Mouse (Mus musculus) B cell, adult 62 days (primary cell): ENCODE measurements around the gene Odf3b. TPM values are rescaled to one million over a fixed set of nuclear protein-coding genes. Genes with fewer than 3 reads are reported as not detected.

Experiments used
- total RNA-seq: library from RNA; stranded (reverse); gene quantifications from 4 replicates; pipeline ENCODE4 v1.2.4, GENCODE M21; 2023

The Odf3b gene
- not detected in 4 replicates for total RNA-seq

GRCm38 (mm10) chr15:89378831-89379401 lies at the start of gene Odf3b:
Odf3b (minus strand) TSS chr15:89379282.

DNA sequence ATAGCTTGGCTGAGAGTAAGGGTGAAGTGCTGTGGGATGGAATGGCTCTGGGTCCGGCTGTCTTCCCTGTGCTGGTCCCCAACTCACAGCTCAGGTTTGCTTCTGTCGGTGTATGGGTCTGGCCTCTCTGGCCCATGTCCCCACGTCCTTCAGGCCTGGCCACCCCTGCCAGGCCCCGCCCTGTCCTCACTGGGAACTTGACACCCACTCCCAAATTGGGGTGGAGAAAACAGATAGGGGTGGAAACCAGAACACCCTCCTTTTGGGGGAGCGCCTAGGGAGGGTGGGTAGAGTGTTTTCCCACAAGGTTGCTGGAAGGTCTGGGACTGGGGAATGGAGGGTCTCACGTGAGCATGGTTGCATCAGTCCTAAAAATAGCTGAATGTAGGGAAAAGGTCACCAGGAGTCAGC lies 46.6 kb upstream of the Odf3b start, which contains the start of gene Cpt1b:
Gene Cpt1b, minus strand, starts transcription at position 153 of the 411 bp plus-strand sequence.

GRCm38 (mm10) chr15:89410118-89410517 lies 31.0 kb upstream of the Odf3b start, which contains the start of gene Syce3:
Syce3 (minus strand) TSS chr15:89410503.

GRCm38 (mm10) chr15:89384617-89385016 lies 5.5 kb upstream of the Odf3b start, which contains the start of gene Klhdc7b:
Klhdc7b (plus strand) TSS chr15:89384917.

DNA sequence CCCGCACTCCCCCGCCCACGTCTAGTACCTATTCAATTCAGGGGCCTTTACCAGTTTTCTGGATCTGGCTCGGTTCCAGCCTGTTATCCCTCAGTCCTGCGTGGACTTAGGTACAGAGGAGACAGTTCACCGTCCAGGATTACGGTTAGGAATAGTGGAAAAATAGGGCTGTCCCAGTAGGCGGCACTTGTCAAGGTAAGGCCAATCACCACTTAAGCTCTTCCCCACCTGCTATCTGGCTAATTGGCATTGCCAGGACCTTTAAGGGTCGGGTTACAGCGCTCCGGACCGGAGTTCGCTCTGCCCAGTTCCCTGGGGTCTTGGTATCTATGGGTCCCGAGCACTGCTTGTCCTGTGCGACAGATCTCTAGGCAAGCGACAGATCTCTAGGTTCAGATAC lies 2.1 kb downstream of the Odf3b start, which contains the start of gene Tymp:
Gene Tymp, minus strand, starts transcription at position 83 of the 400 bp plus-strand sequence.

GRCm38 (mm10) chr15:89373762-89374248 lies 5.3 kb downstream of the Odf3b start, which contains the start of gene Sco2:
Sco2 (minus strand) TSS chr15:89373846.

GRCm38 (mm10) chr15:89355241-89356187 lies 23.6 kb downstream of the Odf3b start, which contains the start of the genes Lmf2 and Ncaph2:
Lmf2 (minus strand) TSS chr15:89355659.
Ncaph2 (plus strand) TSS chr15:89355719.

DNA sequence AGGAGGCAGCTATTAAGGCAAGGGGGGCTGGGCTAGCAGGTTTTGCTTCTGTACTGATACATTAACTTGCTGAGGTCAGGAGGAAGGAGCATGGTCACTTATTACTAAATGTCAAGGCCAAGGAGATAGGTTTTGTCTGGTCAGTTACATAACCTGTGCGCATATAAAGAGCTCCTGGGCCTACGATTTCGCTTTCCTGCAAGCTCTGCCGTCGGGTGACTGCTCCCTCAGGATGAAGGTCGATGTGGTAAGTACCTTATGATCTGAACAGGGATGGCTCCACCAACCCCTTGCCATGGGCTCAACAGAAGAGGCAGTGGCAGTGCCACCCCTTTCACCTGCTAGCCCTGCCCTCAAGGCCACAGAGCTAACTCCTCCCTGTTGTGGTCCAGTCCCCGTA lies 44.8 kb downstream of the Odf3b start, which contains the start of gene Miox:
Gene Miox, plus strand, starts transcription at position 128 of the 400 bp plus-strand sequence.

Other genes with a start within 250 kb of the Odf3b start
- 14.5 to 18.8 TPM (median 16.9 TPM) in 4 replicates for gene Mapk12, start 238.6 kb downstream of the Odf3b start, total RNA-seq
- gene Mapk11, start 229.7 kb downstream of the Odf3b start, total RNA-seq, result 73.3 to 78.7 TPM (median 77.4 TPM) in 4 replicates
- 9.1 to 12.3 TPM (median 11.3 TPM) in 4 replicates for gene Plxnb2, start 198.5 kb downstream of the Odf3b start, total RNA-seq
- gene Dennd6b, start 182.8 kb downstream of the Odf3b start, total RNA-seq, result 29.9 to 37.7 TPM (median 32.6 TPM) in 4 replicates
- 53.3 to 62.4 TPM (median 58.4 TPM) in 4 replicates for gene Ppp6r2, start 167.7 kb downstream of the Odf3b start, total RNA-seq
- 238 to 267 TPM (median 247 TPM) in 4 replicates for gene Sbf1, start 64.0 kb downstream of the Odf3b start, total RNA-seq
- gene Adm2, start 56.6 kb downstream of the Odf3b start, total RNA-seq, result not detected in 4 replicates
- gene Miox, start 44.9 kb downstream of the Odf3b start, total RNA-seq, result not detected in 4 replicates
- gene Lmf2, start 23.6 kb downstream of the Odf3b start, total RNA-seq, result 38.4 to 46.3 TPM (median 41.9 TPM) in 4 replicates
- gene Ncaph2, start 23.6 kb downstream of the Odf3b start, total RNA-seq, result 121 to 132 TPM (median 123 TPM) in 4 replicates
- gene Sco2, start 5.4 kb downstream of the Odf3b start, total RNA-seq, result 14.3 to 17.6 TPM (median 15.7 TPM) in 4 replicates
- 0.50 to 1.0 TPM (median 0.87 TPM) in 4 replicates for gene Tymp, start 2.2 kb downstream of the Odf3b start, total RNA-seq
- gene Klhdc7b, start 5.6 kb upstream of the Odf3b start, total RNA-seq, result not detected in 4 replicates
- gene Syce3, start 31.2 kb upstream of the Odf3b start, total RNA-seq, result not detected in 4 replicates
- gene Cpt1b, start 46.6 kb upstream of the Odf3b start, total RNA-seq, result 7.6 to 14.5 TPM (median 12.0 TPM) in 4 replicates
- gene C730034F03Rik, start 50.3 kb upstream of the Odf3b start, total RNA-seq, result 10.8 to 14.3 TPM (median 13.9 TPM) in 4 replicates
- 0.72 TPM in 1 of 4 replicates, not detected in the others for gene Gm44502, start 50.4 kb upstream of the Odf3b start, total RNA-seq
- 289 to 340 TPM (median 320 TPM) in 4 replicates for gene Chkb, start 50.6 kb upstream of the Odf3b start, total RNA-seq
- gene Mapk8ip2, start 74.6 kb upstream of the Odf3b start, total RNA-seq, result 0.13 TPM in 1 of 4 replicates, not detected in the others
- 15.0 to 18.5 TPM (median 17.2 TPM) in 4 replicates for gene Arsa, start 98.1 kb upstream of the Odf3b start, total RNA-seq
- gene Shank3, start 120.3 kb upstream of the Odf3b start, total RNA-seq, result not detected in 4 replicates
- not detected in 4 replicates for gene Acr, start 189.0 kb upstream of the Odf3b start, total RNA-seq
- gene Rabl2, start 212.6 kb upstream of the Odf3b start, total RNA-seq, result 3.4 to 4.7 TPM (median 4.1 TPM) in 4 replicates